Mouse (Mus musculus): Measurements from ENCODE around the gene Rwdd4a. TPM values are rescaled to one million over a fixed set of nuclear protein-coding genes. Genes with fewer than 3 reads are reported as not detected.

The Rwdd4a gene
- total RNA-seq, 2 experiments from 2014 or later, result 32.9 to 34.0 TPM

- intact Hi-C loops (cut with DNase I), result no loop called here
- no peak for DNase-seq (ENCODE audit: low spot score in 2 of 2)
These were observed 36.7 kb downstream of the Rwdd4a start for GRCm38 (mm10) chr8:47570161-47570560.

- no peak for DNase-seq (ENCODE audit: low spot score in 2 of 2)
- intact Hi-C loops (cut with DNase I), result no loop called here
These were observed 40.0 kb downstream of the Rwdd4a start for GRCm38 (mm10) chr8:47573482-47573881.

GRCm38 (mm10) chr8:47581454-47581853 lies 48.0 kb downstream of the Rwdd4a start:
- intact Hi-C loops (cut with DNase I), result no loop called here
- no peak for DNase-seq (ENCODE audit: low spot score in 2 of 2)

- intact Hi-C loops (cut with DNase I), result no loop called here
- DNase-seq (ENCODE audit: low spot score in 2 of 2), result no peak
These were observed 55.2 kb downstream of the Rwdd4a start for GRCm38 (mm10) chr8:47588616-47589015.

- intact Hi-C loops (cut with DNase I), result no loop called here
- DNase-seq (ENCODE audit: low spot score in 2 of 2), result no peak
These were observed 56.9 kb downstream of the Rwdd4a start for GRCm38 (mm10) chr8:47590400-47590799.

- intact Hi-C loops (cut with DNase I), result no loop called here
- DNase-seq (ENCODE audit: low spot score in 2 of 2), result no peak
These were observed 67.2 kb downstream of the Rwdd4a start for GRCm38 (mm10) chr8:47600664-47601063.

Small RNA genes within 50 kb of the gene (microRNA-seq; reads per million reads assigned to microRNA genes)
- 0 reads per million in 2 experiments for gene Gm27409

Other genes starting within 250 kb of the Rwdd4a start
- 10 to 100 TPM; 78.6 to 84.8 TPM for gene Stox2, start 87.3 kb upstream of the Rwdd4a start, total RNA-seq (2021)
- 10 to 100 TPM; 57.7 to 57.9 TPM for gene Trappc11, start 194 bp upstream of the Rwdd4a start, total RNA-seq (2021)
- gene Ing2, start 141.9 kb downstream of the Rwdd4a start, total RNA-seq (2021), result 10 to 100 TPM; 48.9 to 52.6 TPM
- 10 to 100 TPM; 16.8 to 17.4 TPM for gene Cdkn2aip, start 180.3 kb downstream of the Rwdd4a start, total RNA-seq (2021)